Mouse (Mus musculus) CH12.LX (cell line): ENCODE results near the gene Csdc2. TPM values are rescaled to one million over a fixed set of nuclear protein-coding genes. Genes with fewer than 3 reads are reported as not detected.

Experiments
- DNase-seq: peaks from one replicate; pipeline ENCODE4 v3.0.0-alpha.2; 2013; ENCODE audit errors: extremely low read depth
- H3K27ac ChIP-seq: 2 replicates; pipeline ENCODE4 v1.5.1; 2012; ENCODE audit warnings: low read depth, mild to moderate bottlenecking, control low read depth, moderate library complexity; ENCODE audit not compliant: insufficient read depth
- H3K27me3 ChIP-seq: replicated peaks from 2 replicates; pipeline ENCODE3; 2012; ENCODE audit warnings: inconsistent platforms
- H3K36me3 ChIP-seq, 2 experiments: replicated peaks in 1 of 2; 2 replicates each; pipeline versions ENCODE3 to v1.6.1; 2012; ENCODE audit warnings: inconsistent platforms in 1 of 2, low read length in 1 of 2, mild to moderate bottlenecking in 1 of 2, mixed read lengths in 1 of 2, moderate library complexity in 1 of 2; ENCODE audit not compliant: control insufficient read depth in 1 of 2, insufficient read depth in 1 of 2
- H3K4me1 ChIP-seq, 2 experiments: 2 replicates each; pipeline ENCODE4 v1.6.1; 2012; ENCODE audit warnings: inconsistent platforms in 1 of 2, moderate library complexity in 1 of 2; ENCODE audit not compliant: insufficient read depth in 2 of 2, control insufficient read depth in 1 of 2
- H3K4me2 ChIP-seq: 2 replicates; pipeline ENCODE4 v1.6.1; 2012; ENCODE audit warnings: low read depth, mild to moderate bottlenecking, control low read depth; ENCODE audit not compliant: poor library complexity, insufficient read depth, severe bottlenecking
- H3K4me3 ChIP-seq, 3 experiments: fragments of 150-350 bp in 1 of 3; sonication (generic) in 1 of 3; replicated peaks in 1 of 3; 2 replicates each; pipeline versions ENCODE3 to v1.5.1; 2011 to 2012; ENCODE audit warnings: low read depth in 2 of 3, low read length in 2 of 3, mild to moderate bottlenecking in 2 of 3, moderate library complexity in 2 of 3, control low read depth in 1 of 3, improper control_type of control experiment in 1 of 3, inconsistent platforms in 1 of 3, mixed read lengths in 1 of 3; ENCODE audit not compliant: poor library complexity in 1 of 3
- H3K79me2 ChIP-seq: replicated peaks from 2 replicates; pipeline ENCODE4 v1.6.1; 2012; ENCODE audit warnings: mild to moderate bottlenecking, moderate library complexity; ENCODE audit not compliant: control insufficient read depth, poor library complexity, insufficient read depth, severe bottlenecking; ENCODE audit errors: extremely low read depth
- H3K9ac ChIP-seq: 2 replicates; pipeline ENCODE4 v1.6.1; 2012; ENCODE audit warnings: low read depth, mild to moderate bottlenecking, control low read depth, moderate library complexity; ENCODE audit not compliant: insufficient read depth
- H3K9me3 ChIP-seq: replicated peaks from 2 replicates; pipeline ENCODE3; 2012; ENCODE audit warnings: low read length, inconsistent platforms, mixed read lengths
- BHLHE40 ChIP-seq: IDR thresholded peaks from 2 replicates; pipeline ENCODE4 v1.6.1; 2011; ENCODE audit warnings: mild to moderate bottlenecking, low read depth, low read length, improper control_type of control experiment
- CHD1 ChIP-seq: IDR thresholded peaks from 2 replicates; pipeline ENCODE4 v1.6.1; 2012; ENCODE audit warnings: low read depth, low read length, improper control_type of control experiment, inconsistent platforms
- CTCF ChIP-seq, 2 experiments: IDR thresholded peaks in 1 of 2; conservative IDR thresholded peaks in 1 of 2; 2 replicates each; pipeline ENCODE4 v1.5.1; 2011 to 2012; ENCODE audit warnings: low read depth in 2 of 2, low read length in 2 of 2, improper control_type of control experiment in 1 of 2, inconsistent platforms in 1 of 2, mild to moderate bottlenecking in 1 of 2, moderate library complexity in 1 of 2
- E2F4 ChIP-seq: IDR thresholded peaks from 2 replicates; pipeline ENCODE4 v1.6.1; 2011; ENCODE audit warnings: low read depth, low read length, improper control_type of control experiment; ENCODE audit not compliant: insufficient replicate concordance
- HCFC1 ChIP-seq: IDR thresholded peaks from 2 replicates; pipeline ENCODE4 v1.6.1; 2012; ENCODE audit warnings: low read depth, mild to moderate bottlenecking, inconsistent platforms, low read length, improper control_type of control experiment
- JUN ChIP-seq: IDR thresholded peaks from 2 replicates; pipeline ENCODE4 v1.6.1; 2011; ENCODE audit warnings: low read depth, mild to moderate bottlenecking, low read length, improper control_type of control experiment, moderate library complexity; ENCODE audit not compliant: insufficient read depth
- JUND ChIP-seq: conservative IDR thresholded peaks from 2 replicates; pipeline ENCODE4 v1.6.1; 2011; ENCODE audit warnings: low read depth, low read length, improper control_type of control experiment
- MEF2A ChIP-seq: IDR thresholded peaks from 2 replicates; pipeline ENCODE4 v1.6.1; 2014; ENCODE audit warnings: low read depth, mild to moderate bottlenecking, inconsistent platforms, low read length, improper control_type of control experiment, borderline replicate concordance
- MXI1 ChIP-seq: IDR thresholded peaks from 2 replicates; pipeline ENCODE4 v1.6.1; 2011; ENCODE audit warnings: mild to moderate bottlenecking, low read depth, low read length, improper control_type of control experiment
- NELFE ChIP-seq: IDR thresholded peaks from 2 replicates; pipeline ENCODE4 v1.6.1; 2011; ENCODE audit warnings: low read depth, low read length, improper control_type of control experiment
- NRF1 ChIP-seq: IDR thresholded peaks from 2 replicates; pipeline ENCODE4 v1.6.1; 2014; ENCODE audit warnings: low read depth, mild to moderate bottlenecking, inconsistent platforms, low read length, improper control_type of control experiment, moderate library complexity
- PAX5 ChIP-seq: IDR thresholded peaks from 2 replicates; pipeline ENCODE4 v1.6.1; 2012; ENCODE audit warnings: low read length, inconsistent platforms, mixed read lengths
- RAD21 ChIP-seq: IDR thresholded peaks from 2 replicates; pipeline ENCODE4 v1.6.1; 2011; ENCODE audit warnings: low read depth, mild to moderate bottlenecking, low read length, improper control_type of control experiment, moderate library complexity
- SMC3 ChIP-seq: IDR thresholded peaks from 2 replicates; pipeline ENCODE4 v1.6.1; 2011; ENCODE audit warnings: low read depth, low read length, improper control_type of control experiment
- TBP ChIP-seq: conservative IDR thresholded peaks from 2 replicates; pipeline ENCODE4 v1.6.1; 2011; ENCODE audit warnings: low read depth, low read length, improper control_type of control experiment
- TCF12 ChIP-seq: IDR thresholded peaks from 2 replicates; pipeline ENCODE4 v1.6.1; 2014; ENCODE audit warnings: low read depth, mild to moderate bottlenecking, inconsistent platforms, low read length, improper control_type of control experiment
- USF1 ChIP-seq: IDR thresholded peaks from 2 replicates; pipeline ENCODE4 v1.6.1; 2014; ENCODE audit warnings: low read depth, mild to moderate bottlenecking, inconsistent platforms, low read length, improper control_type of control experiment
- ZKSCAN1 ChIP-seq: IDR thresholded peaks from 2 replicates; pipeline ENCODE4 v1.6.1; 2012; ENCODE audit warnings: low read depth, inconsistent platforms, low read length, improper control_type of control experiment, borderline replicate concordance
- ZMIZ1 ChIP-seq: IDR thresholded peaks from 2 replicates; pipeline ENCODE4 v1.6.1; 2012; ENCODE audit warnings: low read depth, mild to moderate bottlenecking, inconsistent platforms, low read length, improper control_type of control experiment
- ZNF384 ChIP-seq: IDR thresholded peaks from 2 replicates; pipeline ENCODE4 v1.6.1; 2012; ENCODE audit warnings: low read depth, low read length, improper control_type of control experiment, inconsistent platforms
- dilution Hi-C: fragments of 300-500 bp; cut with MboI; formaldehyde crosslinking; loops from 2 replicates; pipeline ENCODE4 v1.14.3; 2020; ENCODE audit warnings: low sequenced_read_pairs; ENCODE audit not compliant: extremely low pct_unique_long_range_greater_than_20kb, extremely low pct_ligation_motif_present
- in situ Hi-C: fragments of 300-500 bp; cut with MboI; formaldehyde crosslinking; loops from 3 replicates; pipeline ENCODE4 v1.14.3; 2019; ENCODE audit warnings: low sequenced_read_pairs, low pct_ligation_motif_present, low pct_unique_long_range_greater_than_20kb, mixed read lengths
- polyA plus RNA-seq: library from polyadenylated mRNA; unstranded; fragments of >175 nt; gene quantifications from 2 replicates; pipeline ENCODE4 v1.2.1, GENCODE M21; 2012; ENCODE audit warnings: low read depth; ENCODE audit not compliant: insufficient read length
- total RNA-seq, 2 experiments: library from RNA; depleted of rRNA; stranded (reverse); fragments of 300-350 nt in 1 of 2; fragments of >200 nt in 1 of 2; gene quantifications; 2 replicates each; pipeline ENCODE4 v1.2.3; 2012 to 2014

The Csdc2 gene
- total and polyA plus RNA-seq, 3 experiments: 0.08 to 0.43 TPM; not detected in 1

GRCm38 (mm10) chr15:81904939-81905338 is 31.6 kb upstream of the Csdc2 start:
- in situ Hi-C loops (loop anchor here (5.0 to 25.0 kb wide), 2 partner anchors 73 to 193 kb away; no protein-coding TSS in a partner anchor), dilution Hi-C loops (no loop called here)
- Histone ChIP-seq H3K27ac (no peak overlapping the region), H3K9me3 (no peaks in the 10 kb centered on the region), H3K4me3 (no peak overlapping the region), H3K36me3 (peaks cover 83 to 97% of the 10 kb centered on the region in 2 experiments), H3K9ac (no peak overlapping the region), H3K27me3 (no peaks in the 10 kb centered on the region), H3K4me2 (no peak overlapping the region), H3K79me2 (no peaks in the 10 kb centered on the region), H3K4me1 (peaks cover 0 to 7% of the 10 kb centered on the region in 2 experiments; a peak in 2 of 4 replicates)
- DNase-seq: peak; percentile 76
- no peak for TF ChIP-seq TCF12
- peak; percentile 82 to 90 for TF ChIP-seq CTCF (conservative IDR thresholded peaks at IDR 0.05 in 1 of 2, IDR thresholded peaks at IDR 0.05 in 1 of 2; ENCODE audit: low read depth in 2 of 2, low read length in 2 of 2)
- TF ChIP-seq MXI1: no peak
- TF ChIP-seq SMC3: peak; percentile 66
- peak; percentile 77 for TF ChIP-seq RAD21

DNA sequence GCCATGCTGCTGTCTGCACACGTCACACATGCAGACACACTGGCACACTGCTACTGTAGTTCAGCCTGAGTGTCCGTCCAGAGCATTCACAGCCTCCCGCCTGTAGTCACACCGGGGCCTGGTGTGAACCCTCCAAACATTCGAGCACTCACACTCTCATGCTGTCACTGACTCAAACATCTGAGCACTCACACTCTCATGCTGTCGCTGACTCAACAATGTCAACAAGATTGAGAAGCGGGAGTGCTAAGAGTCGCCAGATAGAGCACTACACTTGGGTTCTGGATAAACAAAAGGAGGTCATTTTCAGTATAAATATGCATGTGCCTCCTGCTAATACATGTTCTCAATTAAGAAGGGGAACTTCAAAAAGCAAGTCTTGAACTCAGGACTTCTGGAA is 28.6 kb upstream of the Csdc2 start:
- Histone ChIP-seq H3K36me3 (peaks cover 78 to 94% of the 10 kb centered on the region in 2 experiments), H3K4me1 (peaks cover 0 to 7% of the 10 kb centered on the region in 2 experiments; a peak in 2 of 4 replicates), H3K4me2 (no peak overlapping the region), H3K4me3 (no peak overlapping the region), H3K27ac (no peak overlapping the region), H3K9me3 (no peaks in the 10 kb centered on the region), H3K9ac (no peak overlapping the region), H3K27me3 (no peaks in the 10 kb centered on the region), H3K79me2 (no peaks in the 10 kb centered on the region)
- no peak for DNase-seq
- TF ChIP-seq ZMIZ1 (no peak), MEF2A (no peak), ZNF384 (no peak), ZKSCAN1 (no peak), E2F4 (no peak), NELFE (no peak), BHLHE40 (no peak), NRF1 (no peak), SMC3 (no peak), TBP (no peak), JUND (no peak), JUN (no peak), CHD1 (no peak), HCFC1 (no peak), PAX5 (no peak), CTCF (conservative IDR thresholded peaks at IDR 0.05 in 1 of 2, IDR thresholded peaks at IDR 0.05 in 1 of 2; ENCODE audit: low read depth in 2 of 2, low read length in 2 of 2) (no peak), RAD21 (no peak), MXI1 (no peak), USF1 (no peak)
- dilution Hi-C loops: no loop called here
- in situ Hi-C loops: loop anchor here (25.0 kb wide), 1 partner anchor 196 kb away; no protein-coding TSS in a partner anchor
